Mouse (Mus musculus): Measurements from ENCODE around the gene Ric1.

GRCm38 (mm10) chr19:29655148-29655547 is 133.1 kb downstream of the Ric1 start:
- TF ChIP-seq HCFC1 (IDR thresholded peaks at IDR 0.05; ENCODE audit: low read depth, low read length) (no peak), POLR2A (IDR thresholded peaks at IDR 0.05; ENCODE audit: control insufficient read depth in 1 of 2, insufficient read depth in 1 of 2, low read depth in 1 of 2, low read length in 2 of 2, poor library complexity in 1 of 2) (no peak), NRF1 (IDR thresholded peaks at IDR 0.05; ENCODE audit: insufficient read depth, low read depth, low read length, poor library complexity, severe bottlenecking) (no peak)

All from MEL (cell line).